Mouse (Mus musculus): Measurements from ENCODE around the gene Sowahd.
"Not testable (repeated sequence)": the region's sequence is repeated elsewhere in the genome, so short reads cannot be mapped to it uniquely, and the experiment has no call there.

DNA sequence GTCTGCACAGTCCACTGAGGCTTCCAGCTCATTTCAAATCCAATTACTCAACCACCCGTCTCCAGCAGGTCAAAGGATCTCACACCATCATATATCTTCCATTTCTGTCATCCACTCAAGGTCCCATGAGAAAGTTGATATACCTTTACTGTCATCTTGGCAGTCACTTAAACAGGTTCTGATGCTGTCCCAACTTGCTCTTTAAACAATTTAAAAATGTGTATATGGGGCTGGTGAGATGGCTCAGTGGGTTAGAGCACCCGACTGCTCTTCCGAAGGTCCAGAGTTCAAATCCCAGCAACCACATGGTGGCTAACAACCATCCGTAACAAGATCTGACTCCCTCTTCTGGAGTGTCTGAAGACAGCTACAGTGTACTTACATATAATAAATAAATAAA is 31.7 kb downstream of the Sowahd start:
- not testable (repeated sequence) for TF ChIP-seq CTCF (IDR thresholded peaks at IDR 0.05; ENCODE audit: insufficient read depth, low read length); POLR2A (IDR thresholded peaks at IDR 0.05; ENCODE audit: borderline replicate concordance, extremely low read depth, low read depth, low read length)
